Mouse (Mus musculus) olfactory bulb, adult 2 months (tissue): Measurements from ENCODE around the gene Emp3.

Experiments used
- CTCF ChIP-seq: fragments of 200-500 bp; IDR thresholded peaks from 2 replicates; pipeline ENCODE4 v1.5.1; 2012; ENCODE audit warnings: low read depth, mild to moderate bottlenecking, low read length, moderate library complexity; ENCODE audit not compliant: insufficient read depth
- POLR2A ChIP-seq: fragments of 200-500 bp; IDR thresholded peaks from 2 replicates; pipeline ENCODE4 v1.6.1; 2012; ENCODE audit warnings: mild to moderate bottlenecking, low read depth, low read length, moderate library complexity; ENCODE audit not compliant: insufficient read depth

DNA sequence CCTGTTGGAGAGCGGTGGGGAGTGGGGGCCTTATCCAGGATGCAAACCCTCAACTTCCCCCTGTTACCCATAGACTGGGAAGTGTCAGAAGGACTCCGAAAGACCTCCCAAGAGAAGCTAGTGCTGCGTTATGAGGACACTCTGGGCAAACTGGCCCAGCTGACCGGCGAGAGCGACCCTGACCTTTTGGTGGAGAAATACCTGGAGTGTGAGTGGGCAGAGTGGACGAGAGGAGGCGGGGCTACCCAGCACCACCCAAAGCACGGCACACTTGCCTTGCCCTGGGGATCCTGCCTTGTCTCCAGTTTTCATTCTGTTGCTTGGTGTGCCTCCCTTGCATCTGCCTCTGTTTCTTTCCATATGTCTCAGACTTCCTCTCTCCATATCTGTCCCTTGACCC is 20.8 kb upstream of the Emp3 start:
- TF ChIP-seq POLR2A (no peak), CTCF (no peak)
